9 mouse cellular contexts compared by ENCODE assay signal in genomic region chr2:149350239-149350811, GRCm38 (mm10). TPM values are rescaled to one million over a fixed set of nuclear protein-coding genes. Genes with fewer than 3 reads are reported as not detected.
DNase-seq lines count a peak whose midpoint lies in the region; ATAC-seq and TF ChIP-seq lines count a peak whose summit lies in the region.
"Had no signal": no experiment of that assay in that cellular context is flagged by ENCODE, and none has a peak within 500 bp of the region (broad histone marks: within the 10 kb centered on the region; RNA-seq: fewer than 3 reads in every experiment).

No protein-coding gene starts in this region.

- no peak overlapping the region for H3K4me2 ChIP-seq in hindbrain, postnatal 0 days (ENCODE audit: low read depth, low read length)

- intact Hi-C loops in heart, adult 2 months (cut with DNase I), result loop anchor here (1.0 kb wide), 1 partner anchor 749 kb away; no protein-coding TSS in a partner anchor
- intact Hi-C loops in heart, postnatal 25 days (cut with DNase I), result no loop called here

- H3K4me1 ChIP-seq in heart, adult 2 months (ENCODE audit: control insufficient read depth, insufficient read depth, low read length), result no peaks in the 10 kb centered on the region
- no peaks in the 10 kb centered on the region for H3K4me1 ChIP-seq in hindbrain, postnatal 0 days (ENCODE audit: insufficient read depth, low read length)

- TF ChIP-seq EP300 in heart, adult 2 months (IDR thresholded peaks at IDR 0.05; ENCODE audit: insufficient read depth, low read depth, low read length), result no peak

- H3K9ac ChIP-seq in heart, adult 2 months (ENCODE audit: low read depth, low read length), result no peak overlapping the region
- H3K9ac ChIP-seq in hindbrain, postnatal 0 days (replicated peaks; ENCODE audit: low read length), result no peak overlapping the region

- no peaks in the 10 kb centered on the region for H3K79me2 ChIP-seq in heart, adult 2 months (replicated peaks; ENCODE audit: control insufficient read depth, insufficient read depth, low read length)

- no peak overlapping the region for H3K4me3 ChIP-seq in heart, adult 2 months
- no peak overlapping the region for H3K4me3 ChIP-seq in hindbrain, postnatal 0 days (ENCODE audit: low read length)

- no peak for DNase-seq in heart, adult 2 months
- no peak for DNase-seq in heart, postnatal 25 days (ENCODE audit: low spot score)
- peak; percentile 70 for DNase-seq in embryo, embryonic 11 days
- peak; percentile 87 for DNase-seq in hindbrain, postnatal 0 days (ENCODE audit: low spot score)
- DNase-seq in layer of hippocampus, postnatal 10 days (ENCODE audit: low spot score in 2 of 2), result peak; percentile 23 to 50
- peak; percentile 21 for DNase-seq in right cerebral cortex, postnatal 14 days

- peak; percentile 88 for ATAC-seq in activated CD4-positive, CD25-positive, alpha-beta regulatory T cell, adult 4 months
- ATAC-seq in hindbrain, postnatal 0 days, result peak; percentile 85
- peak; percentile 89 for ATAC-seq in megakaryocyte, adult 5-6 weeks (ENCODE audit: poor library complexity, severe bottlenecking)

- H3K9me3 ChIP-seq in hindbrain, postnatal 0 days (ENCODE audit: low read length), result no peaks in the 10 kb centered on the region

- H3K27me3 ChIP-seq in heart, adult 2 months (ENCODE audit: control insufficient read depth, insufficient read depth, low read length), result no peaks in the 10 kb centered on the region
- no peaks in the 10 kb centered on the region for H3K27me3 ChIP-seq in hindbrain, postnatal 0 days (ENCODE audit: insufficient read depth, low read length)

- peak; percentile 68 for TF ChIP-seq CTCF in heart, adult 2 months (IDR thresholded peaks at IDR 0.05)
- TF ChIP-seq CTCF in hindbrain, postnatal 0 days (IDR thresholded peaks at IDR 0.05; ENCODE audit: low read depth), result peak; percentile 87

- no peaks in the 10 kb centered on the region for H3K36me3 ChIP-seq in heart, adult 2 months (ENCODE audit: control insufficient read depth, insufficient read depth, low read length)
- H3K36me3 ChIP-seq in hindbrain, postnatal 0 days (ENCODE audit: insufficient read depth, low read length), result no peaks in the 10 kb centered on the region

- no peak for TF ChIP-seq POLR2A in heart, adult 2 months (IDR thresholded peaks at IDR 0.05; ENCODE audit: insufficient read depth, low read depth, low read length)

- 9% methylated on average over 3 of the region's 3 CpGs for WGBS in heart, adult 2 months
- WGBS in hindbrain, postnatal 0 days, result 8% methylated on average over 3 of the region's 3 CpGs

- no peak overlapping the region for H3K27ac ChIP-seq in heart, adult 2 months
- no peak overlapping the region for H3K27ac ChIP-seq in hindbrain, postnatal 0 days

RNA-seq across cellular contexts. Expression of gene Cst10, which starts 54.5 kb away (rescaled TPM):
- not detected for total RNA-seq in heart, adult 2 months (2021)
- polyA plus RNA-seq in heart, adult 2 months (2012; rRNA removed), result not detected in 2 replicates
- total RNA-seq in heart, postnatal 25 days (2021), result not detected
- polyA plus RNA-seq in activated CD4-positive, CD25-positive, alpha-beta regulatory T cell, adult 4 months (2017; shearing (Covaris generic)), result not detected
- total RNA-seq in hindbrain, postnatal 0 days (2014; rRNA removed), result not detected in 2 replicates
- polyA plus RNA-seq in hindbrain, postnatal 0 days (2015; fragmentation: Nextera tagmentation; extraction: Ambion mirVana), result not detected in 2 replicates
- total RNA-seq in layer of hippocampus, postnatal 10 days (2021), result not detected
- total RNA-seq in megakaryocyte, adult 5-6 weeks (2015), result not detected in 2 replicates
- not detected in 2 replicates for total RNA-seq in megakaryocyte, adult 5-6 weeks (2017)
- total RNA-seq: layer of hippocampus, postnatal 36 days had no signal

Comparison
In these comparisons a context has a peak if more than half of its experiments do, and no peak if none do; other contexts are left out.
1. DNase-seq: peak in embryo, embryonic 11 days (single experiment), hindbrain, postnatal 0 days (single experiment), layer of hippocampus, postnatal 10 days (2 of 2) and right cerebral cortex, postnatal 14 days (single experiment); none in heart, adult 2 months (0 of 2) and heart, postnatal 25 days (single experiment).
2. Peak in every context shown above with its lines, with median percentiles within 50 percentile points of each other: ATAC-seq.